Mouse (Mus musculus) pancreas, adult 10 weeks (tissue): ENCODE results near the gene Focad. TPM values are rescaled to one million over a fixed set of nuclear protein-coding genes. Genes with fewer than 3 reads are reported as not detected.

Source experiments
- polyA plus RNA-seq: library from polyadenylated mRNA; stranded (reverse); fragments of 350-450 nt; fragmentation: Illumina TruSeq; extraction: RNeasy Lipid Tissue Mini Kit (QIAGEN cat#74804); gene quantifications from one replicate; pipeline ENCODE4 v1.2.3, GENCODE M21; 2015; ENCODE audit warnings: low read depth, low replicate concordance; ENCODE audit not compliant: insufficient read depth

Gene Focad
- polyA plus RNA-seq: 3.4 TPM

DNA sequence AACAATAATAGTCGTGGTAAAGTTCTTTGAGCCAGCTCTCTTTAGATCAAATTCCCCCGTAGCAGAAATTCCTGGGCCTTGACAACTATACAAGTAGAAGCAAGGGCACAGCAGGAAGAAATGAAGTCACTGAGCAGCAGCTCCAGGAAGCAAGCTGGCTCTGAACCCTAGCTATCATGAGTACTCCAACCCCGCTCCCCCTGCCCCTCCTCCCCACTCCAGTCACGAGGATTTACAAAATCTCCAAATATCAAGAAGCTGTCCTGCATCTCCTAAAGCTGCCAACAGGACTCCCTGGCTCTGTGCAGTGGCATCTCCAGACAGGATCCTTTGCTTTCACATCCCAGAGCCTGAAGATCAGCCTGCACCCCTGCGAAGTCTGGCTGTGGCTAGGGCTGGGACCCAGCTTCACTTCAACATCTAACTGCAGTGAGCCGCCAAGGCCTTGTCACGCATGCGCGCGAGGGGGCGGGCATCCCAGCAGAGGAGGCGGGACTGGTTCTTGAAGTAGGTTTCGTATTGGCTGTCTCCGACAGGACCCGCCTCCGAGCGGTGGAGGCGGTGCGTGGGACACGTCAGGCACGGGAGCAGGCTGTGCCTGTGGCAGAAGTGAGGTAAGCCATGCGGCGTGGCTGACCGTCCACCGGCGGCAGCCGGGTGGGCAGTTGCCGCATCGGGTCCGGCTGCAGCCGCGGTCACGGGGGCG is at the start of gene Focad:
Gene Focad (plus strand): TSS at position 568 of the 706 bp plus-strand sequence.

GRCm38 (mm10) chr4:88438326-88438989 is 344.0 kb downstream of the Focad start, which contains the start of gene Hacd4:
Hacd4 (minus strand) TSS chr4:88438928.

Other genes starting within 250 kb of the Focad start
- gene Mllt3, start 61.3 kb upstream of the Focad start, polyA plus RNA-seq: 2.5 TPM